Mouse (Mus musculus): ENCODE measurements at regions not wholly inside any gene's neighbourhood (a gene's known extent, or its start where the extent isn't known, plus 50 kb on each side); places are given as distances from the start of the nearest gene placed in this dataset.

- TF ChIP-seq POLR2A (IDR thresholded peaks at IDR 0.05; ENCODE audit: borderline replicate concordance, insufficient read depth, low read length) (no peak), CTCF (IDR thresholded peaks at IDR 0.05; ENCODE audit: borderline replicate concordance, insufficient read depth, low read depth, low read length) (no peak)
These were observed 52.6 kb upstream of the Tgfbr2 start for GRCm38 (mm10) chr9:116227738-116228137.
